Mouse (Mus musculus): Measurements from ENCODE around the gene Tacc2.

The Tacc2 gene

GRCm38 (mm10) chr7:130577388-130578003, at the start of gene Tacc2:
Gene Tacc2, plus strand, starts transcription at chr7:130577438.
- in situ Hi-C loops (cut with MboI, MseI) = no loop called here

GRCm38 (mm10) chr7:130531138-130531537, 46.1 kb upstream of the Tacc2 start:
- in situ Hi-C loops (cut with MboI, MseI) = loop anchor here (25.0 kb wide), 1 partner anchor 831 kb away; the partner anchor contains the start of genes 2310057M21Rik and Pstk

DNA sequence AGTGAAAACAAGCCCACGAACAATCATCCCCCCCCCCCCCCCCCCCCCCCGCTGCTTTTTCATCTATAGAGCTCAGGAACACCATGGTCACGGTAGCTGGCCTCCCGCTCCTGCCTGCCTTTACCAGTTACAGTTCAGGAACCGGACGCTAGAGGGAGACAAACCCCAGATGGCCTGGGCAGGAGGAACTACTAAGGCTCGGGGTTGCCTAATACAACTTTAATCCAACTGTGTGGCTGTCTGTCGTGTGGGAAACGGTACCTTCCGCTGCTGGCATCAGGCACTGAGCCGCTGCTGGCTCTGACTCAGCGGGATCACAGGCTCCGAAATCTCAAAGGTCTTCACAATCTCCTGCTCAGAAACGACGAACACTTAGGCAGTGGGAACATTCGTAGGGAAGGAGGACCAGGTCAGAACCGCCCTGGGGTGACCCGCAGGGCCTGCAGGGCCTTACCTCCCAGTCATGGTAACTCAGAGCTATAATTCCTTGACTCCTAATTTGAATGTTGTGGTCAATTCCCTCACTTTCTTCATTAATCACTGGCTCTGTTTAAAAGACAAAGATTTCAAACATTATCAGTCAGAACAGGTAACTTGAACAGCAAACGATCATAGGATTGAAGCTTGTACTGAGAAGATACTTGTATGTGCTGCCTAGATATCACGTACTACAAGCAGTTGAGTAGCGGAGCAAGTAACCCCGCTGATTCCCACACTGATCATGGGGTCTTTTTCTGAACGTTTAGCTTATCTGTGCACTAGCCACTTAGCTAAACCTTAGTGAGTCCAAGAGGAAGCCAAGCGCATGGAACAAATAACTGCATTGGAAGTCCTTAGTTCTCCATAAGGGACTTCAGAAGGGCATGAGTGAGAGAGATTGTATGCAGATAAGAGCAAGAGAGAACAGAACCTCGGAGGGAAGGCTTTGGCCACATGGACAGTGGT, 43.6 kb upstream of the Tacc2 start:
- in situ Hi-C loops (cut with MboI, MseI) = loop anchor here (25.0 kb wide), 1 partner anchor 829 kb away; the partner anchor contains the start of genes 2310057M21Rik and Pstk

GRCm38 (mm10) chr7:130535174-130535573, 42.1 kb upstream of the Tacc2 start:
- in situ Hi-C loops (cut with MboI, MseI) = loop anchor here (25.0 kb wide), 1 partner anchor 827 kb away; the partner anchor contains the start of genes 2310057M21Rik and Pstk

DNA sequence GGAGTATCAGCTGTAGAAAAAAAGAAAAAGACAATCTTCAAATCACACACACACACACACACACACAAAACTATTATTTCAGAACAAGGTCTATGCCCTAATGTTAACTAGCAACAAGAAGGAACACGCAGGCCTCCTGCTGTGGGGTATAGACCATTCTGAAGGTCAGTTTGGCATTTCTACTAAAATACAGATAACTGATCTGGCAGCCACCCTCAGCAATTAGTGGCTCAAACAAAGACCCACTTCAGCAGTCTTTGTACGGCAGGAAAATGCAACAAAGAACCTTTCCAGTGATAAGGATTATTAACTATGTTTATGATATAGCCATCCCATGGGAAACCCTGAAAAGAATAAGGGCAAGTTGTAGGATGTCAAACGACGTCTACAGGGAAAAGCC, 40.2 kb upstream of the Tacc2 start:
- in situ Hi-C loops (cut with MboI, MseI) = loop anchor here (25.0 kb wide), 1 partner anchor 825 kb away; the partner anchor contains the start of genes 2310057M21Rik and Pstk

- in situ Hi-C loops (cut with MboI, MseI) = loop anchor here (25.0 kb wide), 1 partner anchor 822 kb away; the partner anchor contains the start of genes 2310057M21Rik and Pstk
Measured at GRCm38 (mm10) chr7:130540176-130540575, 37.1 kb upstream of the Tacc2 start.

- in situ Hi-C loops (cut with MboI, MseI) = loop anchor here (25.0 kb wide), 1 partner anchor 819 kb away; the partner anchor contains the start of genes 2310057M21Rik and Pstk
Measured at GRCm38 (mm10) chr7:130543181-130543580, 34.1 kb upstream of the Tacc2 start.

DNA sequence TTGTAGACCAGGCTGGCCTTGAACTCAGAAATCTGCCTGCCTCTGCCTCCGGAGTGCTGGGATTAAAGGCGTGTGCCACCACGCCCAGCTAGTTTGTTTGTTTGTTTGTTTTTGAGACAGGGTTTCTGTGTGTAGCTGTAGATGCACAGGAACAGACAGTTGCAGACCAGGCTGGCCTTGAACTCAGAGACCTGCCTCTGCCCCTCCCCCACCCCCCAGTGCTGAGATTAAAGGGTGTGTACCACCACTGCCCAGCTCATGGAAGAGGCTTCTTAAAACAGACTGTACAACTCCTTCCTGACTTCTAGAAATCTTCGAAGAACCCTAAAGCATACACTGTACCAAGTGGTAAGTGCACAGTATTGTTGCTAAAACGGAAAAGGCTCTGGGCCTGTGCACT, 31.8 kb upstream of the Tacc2 start:
- in situ Hi-C loops (cut with MboI, MseI) = loop anchor here (5.0 to 25.0 kb wide), 2 partner anchors 97 to 817 kb away; partner anchors contain the start of genes 2310057M21Rik and Pstk

DNA sequence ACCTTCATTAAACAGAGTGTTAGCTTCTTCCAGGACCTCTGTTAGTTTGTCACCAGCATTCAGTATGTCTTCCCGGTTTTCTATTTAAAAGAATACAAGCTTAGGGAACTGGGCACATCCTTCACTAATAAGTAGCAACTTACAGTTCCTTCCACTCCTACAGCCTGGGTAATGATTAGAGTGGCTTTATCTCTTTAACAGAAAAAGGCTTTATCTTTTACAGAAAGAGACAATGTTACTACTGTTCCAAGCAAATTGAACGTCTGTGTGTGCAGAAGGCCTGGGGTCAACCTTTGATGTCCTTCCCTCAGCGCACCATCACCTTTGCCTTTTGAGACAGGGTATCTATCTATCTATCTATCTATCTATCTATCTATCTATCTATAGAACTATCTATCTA, 31.3 kb upstream of the Tacc2 start:
- in situ Hi-C loops (cut with MboI, MseI) = loop anchor here (5.0 to 25.0 kb wide), 2 partner anchors 96 to 816 kb away; partner anchors contain the start of genes 2310057M21Rik and Pstk

- in situ Hi-C loops (cut with MboI, MseI) = loop anchor here (5.0 to 25.0 kb wide), 2 partner anchors 96 to 816 kb away; partner anchors contain the start of genes 2310057M21Rik and Pstk
Measured at GRCm38 (mm10) chr7:130546421-130546790, 30.8 kb upstream of the Tacc2 start.

GRCm38 (mm10) chr7:130546791-130547484, 30.3 kb upstream of the Tacc2 start:
- in situ Hi-C loops (cut with MboI, MseI) = loop anchor here (5.0 to 25.0 kb wide), 2 partner anchors 95 to 815 kb away; partner anchors contain the start of genes 2310057M21Rik and Pstk

- in situ Hi-C loops (cut with MboI, MseI) = loop anchor here (5.0 to 25.0 kb wide), 2 partner anchors 95 to 815 kb away; partner anchors contain the start of genes 2310057M21Rik and Pstk
Measured at GRCm38 (mm10) chr7:130547635-130548175, 29.5 kb upstream of the Tacc2 start.

DNA sequence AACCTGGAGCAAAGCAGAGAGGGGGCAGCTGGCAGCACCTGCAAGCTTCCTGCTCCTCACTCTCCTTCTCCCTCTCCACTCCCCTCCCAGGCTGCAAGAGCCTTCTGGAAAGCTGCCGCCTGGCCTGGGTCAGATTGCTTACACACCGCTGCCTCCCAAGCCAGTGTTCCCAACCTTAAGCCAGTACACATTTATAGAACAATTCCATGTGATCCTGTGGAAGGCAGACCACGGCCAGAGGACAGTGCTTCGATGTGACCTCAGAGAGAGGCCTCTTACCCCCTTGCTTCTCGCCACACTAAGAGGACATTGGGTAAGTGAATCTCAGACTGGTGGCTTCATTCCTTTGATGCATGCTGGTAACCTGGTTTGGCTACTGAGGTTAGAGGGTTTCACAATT, 24.5 kb upstream of the Tacc2 start:
- in situ Hi-C loops (cut with MboI, MseI) = no loop called here

DNA sequence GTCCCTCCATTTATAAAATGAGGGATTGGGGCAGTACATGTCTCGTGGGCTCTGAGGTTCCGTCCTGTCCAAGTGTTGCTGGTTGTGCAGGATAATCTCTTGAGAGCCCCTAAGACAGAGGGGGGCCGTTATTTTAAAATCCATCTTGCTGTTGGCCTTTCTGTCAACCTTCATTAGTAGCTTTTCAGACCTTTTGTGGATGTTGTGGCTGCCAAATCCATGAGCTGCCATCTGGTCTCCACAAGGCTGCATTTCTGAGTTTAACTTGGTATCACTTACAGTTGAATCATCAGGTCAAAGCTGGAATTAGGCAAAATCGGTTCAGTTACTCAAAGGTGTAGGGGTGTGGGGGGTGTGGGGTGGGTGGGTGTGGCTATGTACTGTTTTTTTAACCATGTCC, 23.9 kb upstream of the Tacc2 start:
- in situ Hi-C loops (cut with MboI, MseI) = no loop called here

DNA sequence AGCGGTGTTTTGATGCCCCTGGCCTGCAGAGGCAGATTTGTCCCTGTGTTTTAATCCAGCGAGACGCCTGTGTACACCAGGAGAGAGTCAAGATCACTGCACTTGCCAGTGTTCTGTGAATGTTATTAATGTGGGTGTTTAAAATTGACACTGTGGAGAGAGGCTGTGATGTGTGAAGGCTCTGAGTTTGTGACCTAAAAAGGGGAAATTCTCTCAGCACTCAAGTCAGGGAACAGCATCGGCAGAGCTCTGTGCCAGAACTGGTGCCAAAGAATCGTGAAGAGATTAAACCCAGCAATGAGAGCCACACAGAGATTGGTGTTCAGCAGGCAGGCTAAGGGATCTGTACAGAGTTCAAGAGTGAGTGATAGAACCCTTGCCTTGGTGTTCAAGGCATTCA, 21.6 kb upstream of the Tacc2 start:
- in situ Hi-C loops (cut with MboI, MseI) = no loop called here

DNA sequence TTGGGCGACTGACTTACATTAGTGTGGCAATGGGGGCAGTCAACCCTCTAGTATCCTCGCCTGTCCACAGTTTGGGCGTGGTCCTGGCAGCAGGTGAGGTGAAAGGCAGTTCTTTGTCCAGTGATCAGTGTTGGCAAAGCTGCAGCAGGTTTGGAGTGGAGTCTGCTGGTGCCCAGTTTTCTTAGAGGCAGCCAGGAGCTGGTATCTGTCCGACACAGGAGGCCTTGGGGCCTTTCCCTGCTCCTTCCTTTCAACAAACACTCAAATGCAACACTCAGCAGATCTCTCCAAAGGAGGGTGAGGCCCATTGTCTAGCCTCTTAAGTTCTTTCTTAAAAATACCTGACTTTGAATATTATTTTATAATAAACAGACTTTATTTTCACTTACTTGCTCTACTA, 18.6 kb upstream of the Tacc2 start:
- in situ Hi-C loops (cut with MboI, MseI) = no loop called here

GRCm38 (mm10) chr7:130560933-130561332, 16.3 kb upstream of the Tacc2 start:
- in situ Hi-C loops (cut with MboI, MseI) = no loop called here

DNA sequence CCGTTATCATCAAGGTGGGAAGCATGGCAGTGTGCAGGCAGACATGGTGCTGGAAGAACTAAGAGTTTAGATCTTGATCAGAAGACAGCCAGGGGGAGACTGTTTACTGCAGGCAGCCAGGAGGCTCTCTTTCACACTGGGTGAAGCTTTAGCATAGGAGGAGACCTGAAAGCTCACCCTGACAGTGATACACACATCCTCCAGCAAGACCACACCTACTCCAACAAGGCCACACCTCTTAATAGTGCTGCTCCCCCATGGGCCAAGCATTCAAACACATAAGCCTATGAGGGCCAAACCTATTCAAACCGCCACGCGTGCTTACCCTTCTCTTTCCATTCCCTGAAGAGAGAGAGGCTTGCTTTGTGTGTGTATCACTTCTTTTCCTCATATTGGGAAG, 14.0 kb upstream of the Tacc2 start:
- in situ Hi-C loops (cut with MboI, MseI) = no loop called here

DNA sequence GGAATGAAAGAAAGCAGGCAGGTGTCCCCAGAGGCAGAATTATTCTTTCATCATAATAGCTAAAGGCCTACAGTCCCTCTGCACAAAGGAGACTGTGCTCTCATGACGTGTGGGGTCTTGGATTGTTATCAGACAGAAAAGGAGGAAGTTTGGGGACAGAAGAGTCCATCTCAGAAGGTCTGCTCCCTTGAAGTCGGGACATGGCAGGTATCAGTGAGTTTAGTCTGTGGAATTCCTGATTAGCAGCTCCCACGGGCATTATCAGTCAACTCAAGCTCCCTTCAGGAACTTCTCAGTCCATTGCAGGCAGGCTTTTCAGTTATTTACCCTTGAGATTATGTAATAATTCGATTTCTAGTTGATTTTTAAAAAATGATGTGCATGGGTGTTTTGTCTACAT, 13.4 kb upstream of the Tacc2 start:
- in situ Hi-C loops (cut with MboI, MseI) = no loop called here

DNA sequence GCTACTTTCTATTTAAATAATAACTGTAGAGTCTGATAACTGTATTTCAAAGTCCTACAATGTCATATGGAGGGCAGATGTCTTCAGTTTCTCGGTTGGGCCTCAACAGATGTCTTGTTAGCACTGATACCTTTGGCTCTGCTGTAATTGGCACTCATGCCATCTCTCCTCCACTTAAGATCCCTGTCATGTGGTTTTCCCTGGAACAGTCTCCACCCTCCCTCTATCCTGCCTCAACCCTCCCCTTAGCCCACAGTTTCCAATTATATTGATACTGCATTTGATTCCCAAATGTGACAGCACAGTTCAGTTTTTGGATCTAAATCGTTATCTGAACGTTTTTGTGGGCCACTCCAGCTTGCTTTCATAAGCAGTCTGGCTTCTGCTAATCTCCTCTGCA, 12.6 kb upstream of the Tacc2 start:
- in situ Hi-C loops (cut with MboI, MseI) = no loop called here

Measured in regulatory T cell (primary cell).